Mouse (Mus musculus) splenic B cell, adult 2 months (primary cell): Measurements from ENCODE around the gene Ano1.

Experiments used
- DNase-seq: peaks from one replicate; pipeline ENCODE4 v3.0.0-alpha.2; 2011; ENCODE audit warnings: low read depth, low spot score
- H3K27me3 ChIP-seq: 2 replicates; pipeline ENCODE4 v1.6.1; 2012; ENCODE audit warnings: mild to moderate bottlenecking, low read length, moderate library complexity, mixed read lengths; ENCODE audit not compliant: control insufficient read depth, poor library complexity, insufficient read depth, severe bottlenecking
- H3K36me3 ChIP-seq: 2 replicates; pipeline ENCODE4 v1.6.1; 2012; ENCODE audit warnings: mild to moderate bottlenecking, low read length, moderate library complexity, mixed read lengths; ENCODE audit not compliant: control insufficient read depth, poor library complexity, insufficient read depth, severe bottlenecking

The Ano1 gene

GRCm38 (mm10) chr7:144615343-144615742, 136.4 kb downstream of the Ano1 start:
- H3K36me3 ChIP-seq, result no peaks in the 10 kb centered on the region
- H3K27me3 ChIP-seq, result no peaks in the 10 kb centered on the region
- DNase-seq, result no peak

DNA sequence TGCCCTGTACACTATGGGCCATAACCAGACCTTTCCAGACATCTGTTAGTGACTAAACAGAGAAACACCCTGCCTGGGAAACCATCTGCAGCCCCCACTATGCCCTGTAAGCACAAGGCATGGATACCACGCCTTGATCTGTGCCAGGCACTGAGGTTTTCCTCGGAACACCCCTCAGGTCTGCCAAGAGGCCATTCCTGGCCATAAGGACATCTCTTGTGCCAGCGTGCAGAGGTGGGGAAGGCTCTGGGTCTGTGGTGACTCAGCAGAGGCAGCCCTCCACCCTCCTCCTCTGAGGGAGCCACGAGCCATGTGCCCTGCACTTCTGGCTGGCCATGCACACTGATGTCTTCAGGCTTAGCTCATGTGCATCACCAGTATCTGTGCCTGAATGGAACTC, 138.9 kb downstream of the Ano1 start:
- no peaks in the 10 kb centered on the region for H3K27me3 ChIP-seq
- no peaks in the 10 kb centered on the region for H3K36me3 ChIP-seq
- no peak for DNase-seq

DNA sequence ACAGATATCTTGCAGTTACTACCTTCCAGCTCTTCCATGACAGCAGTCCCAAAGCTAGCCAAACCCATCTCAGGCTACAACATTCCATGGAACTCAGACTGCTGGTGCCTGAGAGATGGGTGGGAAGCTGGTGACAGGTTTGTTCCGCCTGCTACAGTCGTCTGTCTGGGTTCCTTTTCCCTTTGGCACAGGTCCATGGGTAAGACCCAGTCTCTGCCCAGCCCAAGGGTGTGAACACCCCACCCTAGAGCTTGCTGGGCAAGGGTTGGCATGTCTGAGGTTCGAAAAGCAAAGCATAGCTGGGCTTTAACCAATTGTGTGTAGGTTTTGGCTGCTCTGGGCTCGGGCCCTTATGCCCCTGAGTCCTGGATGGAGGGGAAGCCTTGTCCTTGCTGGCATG, 139.4 kb downstream of the Ano1 start:
- Histone ChIP-seq H3K36me3 (no peaks in the 10 kb centered on the region), H3K27me3 (no peaks in the 10 kb centered on the region)
- DNase-seq, result no peak

GRCm38 (mm10) chr7:144611595-144611994, 140.2 kb downstream of the Ano1 start:
- no peak for DNase-seq
- Histone ChIP-seq H3K36me3 (no peaks in the 10 kb centered on the region), H3K27me3 (no peaks in the 10 kb centered on the region)

- H3K36me3 ChIP-seq, result no peaks in the 10 kb centered on the region
- DNase-seq, result no peak
- no peaks in the 10 kb centered on the region for H3K27me3 ChIP-seq
Measured at GRCm38 (mm10) chr7:144609568-144609967, 142.2 kb downstream of the Ano1 start.

DNA sequence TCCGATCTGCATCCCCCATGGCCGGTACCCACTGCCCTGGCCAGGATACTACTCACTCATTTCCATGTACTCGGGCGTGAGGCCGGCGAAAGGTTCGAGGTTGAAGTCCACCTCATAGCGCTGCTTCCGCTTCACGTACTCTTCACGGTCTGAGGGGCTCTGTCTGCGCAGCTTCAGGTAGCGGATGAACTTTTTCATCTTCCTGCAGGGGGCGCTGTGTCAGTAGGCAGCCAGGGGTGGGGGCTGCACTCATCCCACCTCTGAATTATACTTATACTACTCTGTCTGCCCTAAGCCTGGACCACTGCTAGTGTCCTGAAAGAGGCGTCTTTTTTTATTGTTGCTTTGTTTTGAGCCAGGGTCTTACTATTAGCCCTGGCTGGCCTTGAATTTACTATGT, 143.9 kb downstream of the Ano1 start:
- DNase-seq, result no peak

GRCm38 (mm10) chr7:144604735-144605134, 147.0 kb downstream of the Ano1 start:
- no peak for DNase-seq
- no peaks in the 10 kb centered on the region for H3K27me3 ChIP-seq
- H3K36me3 ChIP-seq, result no peaks in the 10 kb centered on the region

More for the DNA sequence above, 143.9 kb downstream of the Ano1 start:
- Histone ChIP-seq H3K36me3 (no peaks in the 10 kb centered on the region), H3K27me3 (no peaks in the 10 kb centered on the region)

DNA sequence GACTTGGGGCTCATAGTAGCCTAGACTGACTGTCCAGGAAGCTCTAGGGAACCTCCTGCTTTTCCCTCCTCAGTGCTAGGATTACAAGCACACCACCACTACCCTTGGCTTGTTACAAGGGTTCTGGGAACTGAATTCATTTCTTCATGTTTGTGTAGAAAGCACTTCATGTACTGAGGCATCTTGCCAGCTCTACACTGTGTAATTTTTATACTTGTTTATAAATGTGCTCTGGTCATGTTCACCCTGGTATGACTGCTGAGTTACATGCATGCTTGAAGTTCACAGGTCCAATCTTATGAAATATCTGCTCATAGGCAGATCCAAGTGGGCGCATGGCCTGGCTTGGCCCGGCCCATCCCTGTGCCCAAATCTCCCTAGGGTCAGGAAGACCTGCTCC, 147.5 kb downstream of the Ano1 start:
- DNase-seq, result no peak
- Histone ChIP-seq H3K27me3 (no peaks in the 10 kb centered on the region), H3K36me3 (no peaks in the 10 kb centered on the region)

DNA sequence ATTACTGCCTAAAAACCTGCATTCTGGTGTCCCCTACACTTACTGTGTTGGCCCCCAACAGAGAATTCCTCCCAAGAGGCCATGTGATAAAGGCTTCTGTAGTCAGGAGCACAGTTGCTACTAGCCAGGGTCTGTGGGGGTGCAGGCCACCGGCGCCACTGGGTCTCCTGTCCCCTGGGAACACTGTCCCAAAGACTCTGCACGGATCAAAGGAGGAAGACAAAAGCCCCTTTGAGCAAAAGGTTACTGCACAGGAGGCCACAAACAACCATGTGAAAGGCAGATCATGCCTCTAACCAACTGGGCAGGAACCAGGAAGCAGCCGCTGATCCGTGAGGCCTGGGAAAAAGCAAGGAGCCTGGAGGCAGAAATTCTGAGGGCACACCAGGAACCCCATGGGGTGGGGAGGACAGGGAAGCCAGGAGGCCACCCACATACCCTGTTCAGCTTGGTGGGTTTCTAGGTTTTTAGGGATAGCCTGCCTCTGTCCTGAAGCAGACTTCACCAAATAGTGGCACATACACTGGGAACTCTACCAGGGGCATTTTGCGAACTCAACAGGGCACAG, 151.4 kb downstream of the Ano1 start:
- Histone ChIP-seq H3K27me3 (no peaks in the 10 kb centered on the region), H3K36me3 (no peaks in the 10 kb centered on the region)
- DNase-seq, result no peak

DNA sequence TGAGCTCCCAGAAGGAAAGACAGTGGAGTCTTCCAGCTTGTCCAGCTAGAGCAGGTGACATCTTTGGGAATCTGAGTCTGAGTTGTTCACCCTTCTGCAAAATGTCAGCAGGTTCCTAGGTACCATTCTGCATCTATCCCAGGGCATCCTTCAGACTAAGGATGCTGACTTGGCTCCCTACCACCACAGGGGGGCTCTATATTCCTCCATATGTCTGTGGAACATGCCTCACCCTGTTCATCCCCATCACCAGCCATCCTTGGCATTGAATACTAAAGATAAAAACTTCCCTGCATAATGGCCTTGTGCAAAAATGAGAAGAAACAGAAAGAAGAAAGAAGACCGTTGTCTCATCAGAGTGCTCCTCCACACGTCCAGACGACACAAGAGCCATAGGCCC, 162.3 kb downstream of the Ano1 start:
- H3K27me3 ChIP-seq, result no peaks in the 10 kb centered on the region
- no peak for DNase-seq
- H3K36me3 ChIP-seq, result no peaks in the 10 kb centered on the region

DNA sequence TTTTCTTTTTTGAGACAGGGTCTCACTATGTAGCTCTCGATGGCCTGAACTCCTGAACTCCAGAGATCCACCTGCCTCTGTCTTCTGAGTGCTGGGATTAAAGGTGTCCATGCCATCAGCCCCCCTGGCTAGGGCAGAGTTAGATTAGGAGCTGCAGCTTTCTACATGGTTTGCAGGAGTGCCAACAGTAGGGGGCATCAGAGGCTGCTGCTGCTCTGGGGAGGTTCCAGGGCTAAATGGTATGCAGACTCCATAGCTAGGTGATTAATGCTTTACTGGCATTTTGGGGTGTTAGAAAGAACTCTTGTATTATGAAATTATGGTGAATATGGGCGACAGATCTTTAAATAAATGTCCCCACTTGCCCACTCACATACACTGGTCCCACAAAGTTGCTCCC, 164.5 kb downstream of the Ano1 start:
- peak; percentile 19 for DNase-seq

DNA sequence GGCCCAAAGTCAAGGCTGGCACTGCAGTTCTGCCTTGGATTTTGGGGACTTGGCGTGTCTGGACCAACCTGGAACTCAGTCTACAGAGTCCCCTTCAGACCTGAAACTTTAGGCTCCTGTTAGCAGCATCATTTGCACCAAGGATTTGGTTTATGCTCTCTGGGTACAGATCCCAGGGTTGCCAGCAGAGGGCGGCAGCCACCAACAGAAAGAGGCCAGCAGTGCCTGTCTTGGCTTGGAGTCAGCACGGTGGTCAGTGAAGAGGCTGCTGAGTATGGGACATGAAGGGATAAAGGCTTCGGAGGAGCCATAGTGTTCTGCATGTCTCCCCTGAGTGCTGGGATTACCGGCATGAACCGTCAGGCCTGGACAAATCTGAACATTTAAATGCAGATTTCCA, 166.1 kb downstream of the Ano1 start:
- no peaks in the 10 kb centered on the region for H3K27me3 ChIP-seq
- peak; percentile 60 for DNase-seq
- no peaks in the 10 kb centered on the region for H3K36me3 ChIP-seq

More for the DNA sequence above, 164.5 kb downstream of the Ano1 start:
- Histone ChIP-seq H3K27me3 (no peaks in the 10 kb centered on the region), H3K36me3 (no peaks in the 10 kb centered on the region)

- peak; percentile 81 for DNase-seq
- H3K27me3 ChIP-seq, result no peaks in the 10 kb centered on the region
- no peaks in the 10 kb centered on the region; the same call in 1 of the 2 replicates for H3K36me3 ChIP-seq
Measured at GRCm38 (mm10) chr7:144583619-144584018, 168.2 kb downstream of the Ano1 start.

GRCm38 (mm10) chr7:144582284-144582980, 169.3 kb downstream of the Ano1 start, which contains the start of gene Fadd:
Fadd (minus strand) TSS chr7:144582463.
- Histone ChIP-seq H3K36me3 (no peaks in the 10 kb centered on the region; the same call in 1 of the 2 replicates), H3K27me3 (no peaks in the 10 kb centered on the region)
- peak; percentile 96 for DNase-seq

GRCm38 (mm10) chr7:144581559-144582283, 170.1 kb downstream of the Ano1 start:
- DNase-seq, result peak; percentile 84
- Histone ChIP-seq H3K36me3 (no peaks in the 10 kb centered on the region; the same call in 1 of the 2 replicates), H3K27me3 (no peaks in the 10 kb centered on the region)
